Mouse (Mus musculus): ENCODE results near the gene Esrrb. TPM values are rescaled to one million over a fixed set of nuclear protein-coding genes. Genes with fewer than 3 reads are reported as not detected.

Gene Esrrb
- not detected for total RNA-seq (2023)

GRCm38 (mm10) chr12:86360696-86361631, at the start of gene Esrrb:
Esrrb (plus strand) TSS chr12:86361117.

Other genes starting within 250 kb of the Esrrb start
- 10 to 100 TPM; 50.2 to 57.3 TPM for gene Gpatch2l, start 119.3 kb upstream of the Esrrb start, total RNA-seq (2023)